ENCODE assay signal across 19 mouse cellular contexts in the genomic region with DNA sequence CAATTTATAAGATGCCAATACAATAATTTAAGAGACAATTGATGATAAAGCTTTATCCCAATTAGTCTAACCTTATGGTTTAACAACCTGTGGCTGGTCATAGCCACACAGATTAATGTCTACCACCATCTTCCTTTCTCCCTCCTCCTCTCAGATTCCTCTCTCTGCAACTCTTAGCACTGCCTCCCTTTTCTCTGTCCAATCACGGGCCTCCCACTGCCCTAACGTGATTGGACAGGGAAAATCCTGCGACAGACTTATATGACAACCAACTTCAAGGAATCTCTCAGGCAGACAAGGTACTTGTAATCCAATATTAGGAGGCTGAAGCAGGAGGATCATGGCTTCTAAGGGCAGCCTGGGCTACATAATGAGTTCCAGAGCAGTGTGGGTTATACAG. TPM values are rescaled to one million over a fixed set of nuclear protein-coding genes. Genes with fewer than 3 reads are reported as not detected.
DNase-seq lines count a peak whose midpoint lies in the region; ATAC-seq and TF ChIP-seq lines count a peak whose summit lies in the region.
"Had no signal": no experiment of that assay in that cellular context is flagged by ENCODE, and none has a peak within 500 bp of the region (broad histone marks: within the 10 kb centered on the region; RNA-seq: fewer than 3 reads in every experiment).

No protein-coding gene starts in this region.

- WGBS in heart, embryonic 10.5 days = 73% methylated on average over 3 of the region's 3 CpGs
- 77% methylated on average over 3 of the region's 3 CpGs for WGBS in heart, embryonic 12.5 days

- no peak overlapping the region for H3K9ac ChIP-seq in heart, embryonic 12.5 days
- H3K9ac ChIP-seq in ES-E14 (ENCODE audit: insufficient read depth, low read depth, low read length, poor library complexity, severe bottlenecking) = no peak overlapping the region
- H3K9ac ChIP-seq: embryonic facial prominence, embryonic 12.5 days; forebrain, embryonic 13.5 days; forebrain, embryonic 15.5 days; forebrain, postnatal 0 days had no signal

- peaks cover 9% of the 10 kb centered on the region; the same call in 1 of the 2 replicates for H3K4me1 ChIP-seq in heart, embryonic 10.5 days
- H3K4me1 ChIP-seq in heart, embryonic 12.5 days (replicated peaks) = peaks cover 10% of the 10 kb centered on the region
- H3K4me1 ChIP-seq in ES-E14 (ENCODE audit: control insufficient read depth in 2 of 2, insufficient read depth in 2 of 2, low read length in 2 of 2, poor library complexity in 1 of 2) = peaks cover 4 to 5% of the 10 kb centered on the region in 2 experiments; a peak in 3 of 4 replicates

- ATAC-seq in heart, embryonic 12.5 days (ENCODE audit: insufficient number of reproducible peaks, low FRiP score) = no peak
- ATAC-seq: forebrain, embryonic 13.5 days; forebrain, embryonic 15.5 days; forebrain, postnatal 0 days had no signal

- no peak overlapping the region for H3K27ac ChIP-seq in heart, embryonic 10.5 days
- H3K27ac ChIP-seq in heart, embryonic 12.5 days (ENCODE audit: poor library complexity, severe bottlenecking) = no peak overlapping the region
- H3K27ac ChIP-seq in ES-E14 (ENCODE audit: insufficient read depth, low read depth, low read length, poor library complexity, severe bottlenecking) = no peak overlapping the region
- H3K27ac ChIP-seq: embryonic facial prominence, embryonic 10.5 days; embryonic facial prominence, embryonic 12.5 days; forebrain, embryonic 13.5 days; forebrain, embryonic 15.5 days had no signal

- no peaks in the 10 kb centered on the region for H3K36me3 ChIP-seq in heart, embryonic 10.5 days
- H3K36me3 ChIP-seq in heart, embryonic 12.5 days = no peaks in the 10 kb centered on the region
- no peaks in the 10 kb centered on the region for H3K36me3 ChIP-seq in ES-E14 (ENCODE audit: control insufficient read depth, insufficient read depth, low read length, poor library complexity, severe bottlenecking)
- H3K36me3 ChIP-seq: embryonic facial prominence, embryonic 10.5 days; embryonic facial prominence, embryonic 12.5 days; forebrain, embryonic 15.5 days had no signal

- no peaks in the 10 kb centered on the region for H3K9me3 ChIP-seq in heart, embryonic 10.5 days
- H3K9me3 ChIP-seq in heart, embryonic 12.5 days (replicated peaks) = no peaks in the 10 kb centered on the region
- no peaks in the 10 kb centered on the region for H3K9me3 ChIP-seq in ES-E14 (ENCODE audit: control insufficient read depth, insufficient read depth, low read depth, low read length)
- H3K9me3 ChIP-seq: embryonic facial prominence, embryonic 10.5 days; embryonic facial prominence, embryonic 12.5 days; forebrain, embryonic 13.5 days; forebrain, embryonic 15.5 days had no signal

- no peak overlapping the region for H3K4me2 ChIP-seq in heart, embryonic 12.5 days
- H3K4me2 ChIP-seq: embryonic facial prominence, embryonic 12.5 days; forebrain, embryonic 13.5 days; forebrain, embryonic 15.5 days had no signal

- in situ Hi-C loops in ES-E14 (cut with MboI; ENCODE audit: low sequenced_read_pairs in 2 of 2, unreplicated experiment in 2 of 2) = no loop called here

- no peaks in the 10 kb centered on the region for H3K27me3 ChIP-seq in heart, embryonic 10.5 days (ENCODE audit: insufficient read depth, poor library complexity, severe bottlenecking)
- H3K27me3 ChIP-seq in heart, embryonic 12.5 days (replicated peaks) = no peaks in the 10 kb centered on the region
- H3K27me3 ChIP-seq: embryonic facial prominence, embryonic 12.5 days; forebrain, embryonic 13.5 days; forebrain, embryonic 15.5 days had no signal

- DNase-seq in heart, embryonic 10.5 days (ENCODE audit: low spot score) = peak; percentile 33
- no peak for DNase-seq in ES-E14 (ENCODE audit: low read depth, low spot score)
- DNase-seq in ZHBTc4 (ENCODE audit: low read depth, low spot score) = peak; percentile 55
- no peak for DNase-seq in thymus, postnatal 25 days
- no peak for DNase-seq in adrenal gland, adult 18-20 months (ENCODE audit: low spot score in 2 of 2)
- DNase-seq: adrenal gland, adult 8-10 months; adrenal gland, postnatal 14 days; adrenal gland, postnatal 36 days; cerebellum, adult 11-12 months; cerebellum, adult 2 months; cerebellum, adult 9-10 months; cerebellum, postnatal 10 days; cerebellum, postnatal 25 days; forebrain, postnatal 0 days had no signal

- H3K4me3 ChIP-seq in heart, embryonic 10.5 days = no peak overlapping the region
- no peak overlapping the region for H3K4me3 ChIP-seq in heart, embryonic 12.5 days
- peak overlapping the region in 1 of 2 experiments; percentile 31; a peak in 2 of 4 replicates for H3K4me3 ChIP-seq in ES-E14 (ENCODE audit: insufficient read depth in 1 of 2, low read depth in 1 of 2, low read length in 2 of 2, poor library complexity in 1 of 2, severe bottlenecking in 1 of 2)
- H3K4me3 ChIP-seq: embryonic facial prominence, embryonic 10.5 days; embryonic facial prominence, embryonic 12.5 days; forebrain, embryonic 13.5 days; forebrain, embryonic 15.5 days had no signal

TF ChIP-seq in ES-E14, 5 proteins besides CTCF, POLR2A, EP300 and RAD21:
- TF ChIP-seq ZC3H11A (IDR thresholded peaks at IDR 0.05; ENCODE audit: borderline replicate concordance, low read depth, low read length) (no peak), CHD2 (IDR thresholded peaks at IDR 0.05; ENCODE audit: low read depth, low read length) (0 out of 2 replicates have a peak, but pooled peaks have one; percentile 18)

RNA-seq across cellular contexts. Expression of a gene that starts 8.7 kb away (rescaled TPM):
- 9.6 and 10.7 TPM in 2 replicates for polyA plus RNA-seq in heart, embryonic 10.5 days (2016; fragmentation: Nextera tagmentation; extraction: Ambion mirVana)
- 8.0 and 10.5 TPM in 2 replicates for polyA plus RNA-seq in heart, embryonic 12.5 days (2016; fragmentation: Nextera tagmentation; extraction: Ambion mirVana)
- 8.4 and 12.6 TPM in 2 replicates for total RNA-seq in ES-E14 (2012; rRNA removed)
- 1 to 10 TPM; 5.4 to 7.3 TPM for total RNA-seq in adrenal gland, adult 18-20 months (2021)

Comparison
In these comparisons a context has a peak if more than half of its experiments do, and no peak if none do; other contexts are left out.
1. DNase-seq: peak in heart, embryonic 10.5 days (single experiment) and ZHBTc4 (single experiment); none in ES-E14 (single experiment), thymus, postnatal 25 days (single experiment) and adrenal gland, adult 18-20 months (0 of 2).